Mouse (Mus musculus) intestine, embryonic 15.5 days (tissue): ENCODE measurements around the gene B3gnt9. TPM values are rescaled to one million over a fixed set of nuclear protein-coding genes. Genes with fewer than 3 reads are reported as not detected.
"Not testable (repeated sequence)": the region's sequence is repeated elsewhere in the genome, so short reads cannot be mapped to it uniquely, and the experiment has no call there.

ENCODE experiments used
- ATAC-seq: fragments of 200-750 bp; cut with Nextera tagmentation; 2 replicates; pipeline ENCODE4 v1.8.0; 2017; ENCODE audit warnings: moderate TSS enrichment, moderate library complexity
- H3K27ac ChIP-seq: fragments of 300-500 bp; sonication (generic); 2 replicates; pipeline ENCODE4 v1.5.1; 2015; ENCODE audit warnings: mild to moderate bottlenecking, inconsistent platforms
- H3K27me3 ChIP-seq: fragments of 300-500 bp; sonication (generic); replicated peaks from 2 replicates; pipeline ENCODE4 v1.6.1; 2015; ENCODE audit warnings: inconsistent platforms
- H3K36me3 ChIP-seq: fragments of 300-500 bp; sonication (generic); 2 replicates; pipeline ENCODE4 v1.6.1; 2015; ENCODE audit warnings: inconsistent platforms
- H3K4me1 ChIP-seq: fragments of 300-500 bp; sonication (generic); replicated peaks from 2 replicates; pipeline ENCODE4 v1.6.1; 2015; ENCODE audit warnings: inconsistent platforms
- H3K4me2 ChIP-seq: fragments of 300-500 bp; sonication (generic); replicated peaks from 2 replicates; pipeline ENCODE4 v1.6.1; 2015; ENCODE audit warnings: mild to moderate bottlenecking, inconsistent platforms
- H3K4me3 ChIP-seq: fragments of 300-500 bp; sonication (generic); replicated peaks from 2 replicates; pipeline ENCODE4 v1.5.1; 2015; ENCODE audit warnings: inconsistent platforms
- H3K9ac ChIP-seq: fragments of 300-500 bp; sonication (generic); 2 replicates; pipeline ENCODE4 v1.6.1; 2015; ENCODE audit warnings: inconsistent platforms
- H3K9me3 ChIP-seq: fragments of 300-500 bp; sonication (generic); 2 replicates; pipeline ENCODE4 v1.6.1; 2016; ENCODE audit warnings: inconsistent platforms
- whole genome bisulfite sequencing: fragments of 180-500 bp; shearing (Covaris S2); methylation state at CpG from one replicate; pipeline ENCODE4 v1.1.7; 2015; 5-methylcytosine and 5-hydroxymethylcytosine counted together
- polyA plus RNA-seq: library from polyadenylated mRNA; unstranded; fragments of >200 nt; fragmentation: Nextera tagmentation; extraction: Ambion mirVana; gene quantifications from 2 replicates; pipeline ENCODE4 v1.2.1, GENCODE M21; 2015

The B3gnt9 gene
- polyA plus RNA-seq, 1 experiment from 2014 or later: 19.5 TPM

DNA sequence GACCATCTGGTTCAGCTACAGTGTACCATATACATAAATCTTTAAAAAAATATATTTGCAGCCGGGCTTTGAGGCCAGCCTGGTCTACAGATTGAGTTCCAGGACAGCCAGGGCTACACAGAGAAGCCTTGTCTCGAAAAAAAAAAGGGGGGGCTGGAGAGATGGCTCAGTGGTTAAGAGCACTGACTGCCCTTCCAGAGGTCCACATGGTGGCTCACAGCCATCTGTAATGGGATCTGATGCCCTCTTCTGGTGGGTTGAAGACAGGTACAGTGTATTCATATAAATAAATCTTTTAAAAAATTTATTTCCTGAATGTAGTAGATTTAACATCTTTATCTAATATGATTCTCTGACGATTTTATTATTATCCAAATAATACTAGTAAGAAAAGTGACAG, 36.8 kb upstream of the B3gnt9 start:
- ATAC-seq, H3K9ac ChIP-seq, H3K9me3 ChIP-seq, H3K4me2 ChIP-seq, H3K4me3 ChIP-seq, H3K27ac ChIP-seq, H3K36me3 ChIP-seq: not testable (repeated sequence)
- WGBS: 69% methylated on average over 3 of the region's 3 CpGs
- H3K27me3 ChIP-seq: peaks cover 11% of the 10 kb centered on the region
- H3K4me1 ChIP-seq: peaks cover 11% of the 10 kb centered on the region

GRCm38 (mm10) chr8:105291364-105291763, 36.4 kb upstream of the B3gnt9 start:
- H3K4me2 ChIP-seq, H3K27ac ChIP-seq, ATAC-seq, H3K9ac ChIP-seq, H3K9me3 ChIP-seq, H3K4me3 ChIP-seq, H3K36me3 ChIP-seq: not testable (repeated sequence)
- Histone ChIP-seq H3K4me1 (peaks cover 11% of the 10 kb centered on the region), H3K27me3 (peaks cover 11% of the 10 kb centered on the region)
- 85% methylated on average over 8 of the region's 8 CpGs for WGBS

DNA sequence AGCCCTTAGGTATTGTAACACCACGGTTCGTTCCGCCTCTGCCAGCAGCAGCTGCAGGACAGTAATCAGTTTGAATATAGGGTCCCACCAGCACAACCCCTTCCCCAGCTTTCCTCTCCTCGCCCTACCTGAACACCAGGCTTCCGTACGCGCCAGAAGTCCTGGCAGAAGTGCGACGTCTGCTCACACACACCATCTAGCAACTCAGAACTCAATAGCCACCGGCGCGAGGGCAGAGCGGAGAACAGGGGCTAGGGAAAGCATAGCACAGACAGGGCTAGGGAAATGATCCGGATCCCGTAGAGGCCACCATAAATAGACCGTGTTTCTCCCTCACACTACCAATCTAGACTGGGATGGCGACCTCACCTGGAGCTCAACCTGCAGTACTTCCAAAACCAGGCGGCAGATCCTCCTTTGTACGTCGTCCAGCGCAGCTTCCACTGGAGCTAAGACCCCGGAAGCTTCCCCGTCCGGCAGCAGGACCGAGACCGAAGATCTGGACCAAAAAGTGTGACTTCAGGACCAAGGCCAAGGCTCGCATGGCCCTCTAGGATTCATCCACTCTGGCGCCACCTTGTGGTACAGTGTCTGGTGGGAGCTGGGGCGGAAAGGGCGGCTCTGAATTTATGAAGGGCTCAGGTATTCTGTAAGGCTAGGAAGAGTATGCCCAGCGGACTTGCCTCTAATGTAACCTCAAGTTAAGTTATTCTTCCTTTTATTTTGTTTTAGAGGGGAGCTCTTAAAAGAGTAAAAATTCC, 35.8 kb upstream of the B3gnt9 start:
- H3K4me3 ChIP-seq: peak overlapping the region; percentile 48; the same call in 1 of the 2 replicates
- no peak for ATAC-seq
- peak overlapping the region; percentile 86 for H3K4me2 ChIP-seq
- peaks cover 11% of the 10 kb centered on the region for H3K27me3 ChIP-seq
- no peak overlapping the region for H3K27ac ChIP-seq
- no peaks in the 10 kb centered on the region for H3K9me3 ChIP-seq
- no peaks in the 10 kb centered on the region for H3K36me3 ChIP-seq
- peaks cover 11% of the 10 kb centered on the region for H3K4me1 ChIP-seq
- H3K9ac ChIP-seq: no peak overlapping the region
- WGBS: 7% methylated on average over 31 of the region's 31 CpGs

- Histone ChIP-seq H3K9ac (peak within 1 kb of the TSS; percentile 38; the same call in 1 of the 2 replicates), H3K4me3 (peak within 1 kb of the TSS; percentile 48), H3K36me3 (no peaks in the 10 kb centered on the region), H3K27ac (peak within 1 kb of the TSS; percentile 56; the same call in 1 of the 2 replicates), H3K9me3 (no peaks in the 10 kb centered on the region), H3K27me3 (peaks cover 11% of the 10 kb centered on the region), H3K4me1 (peaks cover 11% of the 10 kb centered on the region), H3K4me2 (peak within 1 kb of the TSS; percentile 86)
- ATAC-seq: peak; percentile 30
- WGBS: 1% methylated on average over 43 of the region's 43 CpGs
Observed at GRCm38 (mm10) chr8:105289805-105290460, 35.0 kb upstream of the B3gnt9 start, which contains the start of gene 4931428F04Rik. Gene 4931428F04Rik, minus strand, starts transcription at chr8:105289864.

DNA sequence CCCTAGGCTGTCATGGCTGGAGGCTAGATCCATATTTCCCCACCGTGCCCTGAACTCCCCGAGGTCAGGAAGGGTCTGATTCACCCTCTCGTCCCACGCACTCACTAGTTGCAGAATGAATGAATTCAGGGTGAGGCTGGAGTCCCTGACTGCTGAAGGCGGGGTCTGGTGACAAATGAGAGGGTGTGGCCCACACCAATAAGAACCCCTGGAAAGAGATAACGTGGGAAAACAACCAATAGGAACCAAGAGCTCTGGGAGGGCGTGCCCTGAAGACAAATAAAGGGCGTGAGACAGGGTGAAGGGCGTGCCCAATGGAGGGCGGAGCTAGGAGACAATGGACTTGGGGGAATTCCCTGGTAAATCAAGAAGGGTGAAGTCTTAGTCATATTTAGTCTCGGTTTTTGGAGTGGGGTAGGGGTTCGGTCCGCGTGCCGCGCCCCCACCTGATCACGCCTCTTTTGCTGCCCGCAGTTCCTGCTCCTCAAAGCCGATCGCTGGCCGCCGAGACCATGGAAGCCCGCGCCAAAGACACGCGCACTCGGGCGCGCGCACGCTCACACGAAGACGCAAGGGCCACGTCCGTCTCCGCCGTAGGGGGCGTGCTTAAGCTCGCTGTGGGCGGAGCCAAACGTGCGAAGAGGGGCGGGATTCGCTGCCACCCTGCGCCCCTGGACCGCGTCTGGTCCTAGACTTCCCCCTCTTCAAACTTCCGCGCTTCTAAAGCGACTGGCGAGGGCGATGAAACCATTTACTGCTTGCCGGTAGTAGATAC, 34.2 kb upstream of the B3gnt9 start:
- peaks cover 11% of the 10 kb centered on the region for H3K27me3 ChIP-seq
- H3K4me1 ChIP-seq: peaks cover 11% of the 10 kb centered on the region
- H3K4me2 ChIP-seq: peak overlapping the region; percentile 86
- peak overlapping the region; percentile 38; the same call in 1 of the 2 replicates for H3K9ac ChIP-seq
- H3K36me3 ChIP-seq: no peaks in the 10 kb centered on the region
- H3K4me3 ChIP-seq: peak overlapping the region; percentile 48
- ATAC-seq: peak; percentile 95
- H3K27ac ChIP-seq: peak overlapping the region; percentile 56; the same call in 1 of the 2 replicates
- under 1% methylated on average over 53 of the region's 53 CpGs for WGBS
- no peaks in the 10 kb centered on the region for H3K9me3 ChIP-seq

GRCm38 (mm10) chr8:105288231-105288630, 33.3 kb upstream of the B3gnt9 start:
- Histone ChIP-seq H3K27ac (no peak overlapping the region), H3K9ac (no peak overlapping the region), H3K27me3 (peaks cover 11% of the 10 kb centered on the region), H3K4me1 (peaks cover 11% of the 10 kb centered on the region), H3K36me3 (no peaks in the 10 kb centered on the region), H3K4me2 (peak overlapping the region; percentile 86; the same call in 1 of the 2 replicates), H3K4me3 (no peak overlapping the region), H3K9me3 (no peaks in the 10 kb centered on the region)
- ATAC-seq: no peak
- 86% methylated on average over 5 of the region's 5 CpGs for WGBS

GRCm38 (mm10) chr8:105286907-105287306, 32.0 kb upstream of the B3gnt9 start:
- peaks cover 11% of the 10 kb centered on the region for H3K27me3 ChIP-seq
- H3K36me3 ChIP-seq: no peaks in the 10 kb centered on the region
- no peak overlapping the region for H3K9ac ChIP-seq
- no peak overlapping the region for H3K27ac ChIP-seq
- peaks cover 11% of the 10 kb centered on the region for H3K4me1 ChIP-seq
- no peak for ATAC-seq
- H3K4me2 ChIP-seq: no peak overlapping the region
- no peaks in the 10 kb centered on the region for H3K9me3 ChIP-seq
- 83% methylated on average over 4 of the region's 4 CpGs for WGBS
- H3K4me3 ChIP-seq: no peak overlapping the region

DNA sequence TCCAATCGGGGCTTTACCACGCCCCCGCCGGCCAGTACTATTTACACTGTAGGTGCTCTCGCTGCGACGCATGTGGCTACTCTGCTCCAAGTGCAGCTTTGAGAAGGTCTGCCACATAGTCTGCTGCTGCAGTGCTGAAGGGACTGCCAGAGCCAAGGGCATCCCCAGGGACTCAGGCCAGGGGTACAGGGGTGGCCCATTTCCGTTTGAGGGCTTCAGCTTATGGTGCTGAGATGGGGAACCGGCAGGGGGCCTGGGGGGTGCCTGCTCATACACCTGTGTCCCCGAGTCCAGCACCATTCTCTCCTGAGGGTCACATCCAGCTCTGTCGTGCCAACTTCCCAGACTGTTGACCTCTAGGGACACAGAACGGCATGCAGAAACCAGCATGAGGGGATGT, 30.6 kb upstream of the B3gnt9 start:
- Histone ChIP-seq H3K27me3 (peaks cover 7% of the 10 kb centered on the region), H3K4me1 (peaks cover 7% of the 10 kb centered on the region), H3K9ac (no peak overlapping the region), H3K27ac (no peak overlapping the region), H3K36me3 (no peaks in the 10 kb centered on the region), H3K9me3 (no peaks in the 10 kb centered on the region), H3K4me2 (no peak overlapping the region), H3K4me3 (no peak overlapping the region)
- WGBS: 54% methylated on average over 12 of the region's 12 CpGs
- ATAC-seq: no peak

DNA sequence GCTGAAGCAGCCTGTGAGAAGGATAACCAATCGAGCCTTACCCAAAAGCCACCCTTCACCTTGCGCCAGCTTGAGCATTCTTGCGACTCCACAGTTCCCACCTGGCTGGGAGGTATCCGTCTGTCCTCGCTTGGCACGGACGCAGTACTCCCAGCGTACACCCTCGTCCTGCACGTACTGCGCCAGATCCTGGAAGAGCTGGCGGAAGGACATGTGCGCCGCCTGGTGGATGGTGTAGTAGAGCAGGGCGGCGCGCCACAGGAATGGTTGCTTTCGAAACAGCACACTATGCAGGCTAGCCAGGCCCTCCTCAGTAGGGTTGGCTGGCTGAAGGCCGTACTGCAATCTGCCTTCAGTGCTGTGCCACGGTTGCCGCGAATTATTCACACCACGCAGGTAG, 28.1 kb upstream of the B3gnt9 start:
- H3K9me3 ChIP-seq: no peaks in the 10 kb centered on the region
- H3K27ac ChIP-seq: no peak overlapping the region
- no peak overlapping the region for H3K4me2 ChIP-seq
- peaks cover 10% of the 10 kb centered on the region for H3K4me1 ChIP-seq
- no peaks in the 10 kb centered on the region for H3K36me3 ChIP-seq
- ATAC-seq: peak; percentile 80
- H3K9ac ChIP-seq: no peak overlapping the region
- H3K27me3 ChIP-seq: peaks cover 20% of the 10 kb centered on the region
- WGBS: 33% methylated on average over 23 of the region's 23 CpGs
- H3K4me3 ChIP-seq: no peak overlapping the region

DNA sequence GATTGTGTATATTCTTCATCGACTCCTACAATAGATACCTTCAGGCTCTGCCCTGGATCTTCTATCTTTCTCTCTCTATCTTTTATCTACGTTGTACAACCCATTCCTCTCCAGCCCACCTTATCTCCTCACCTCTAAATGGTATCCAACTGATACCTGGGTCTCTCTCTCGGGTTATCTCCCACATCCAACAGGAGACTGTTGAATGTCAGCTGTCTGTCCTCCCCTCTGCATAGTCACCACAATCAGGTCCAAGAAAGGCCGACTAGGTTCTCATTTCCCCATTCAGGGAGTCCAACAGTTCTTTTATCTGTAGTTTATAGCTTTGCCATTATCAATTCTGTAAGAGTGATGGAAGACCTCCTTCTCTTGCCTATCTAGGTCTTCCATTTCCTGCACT, 27.3 kb upstream of the B3gnt9 start:
- no peak overlapping the region for H3K4me3 ChIP-seq
- WGBS: 87% methylated on average over 4 of the region's 4 CpGs
- H3K36me3 ChIP-seq: no peaks in the 10 kb centered on the region
- H3K9me3 ChIP-seq: no peaks in the 10 kb centered on the region
- H3K4me2 ChIP-seq: no peak overlapping the region
- peaks cover 10% of the 10 kb centered on the region for H3K4me1 ChIP-seq
- peaks cover 28% of the 10 kb centered on the region for H3K27me3 ChIP-seq
- no peak overlapping the region for H3K9ac ChIP-seq
- no peak overlapping the region for H3K27ac ChIP-seq
- no peak for ATAC-seq

DNA sequence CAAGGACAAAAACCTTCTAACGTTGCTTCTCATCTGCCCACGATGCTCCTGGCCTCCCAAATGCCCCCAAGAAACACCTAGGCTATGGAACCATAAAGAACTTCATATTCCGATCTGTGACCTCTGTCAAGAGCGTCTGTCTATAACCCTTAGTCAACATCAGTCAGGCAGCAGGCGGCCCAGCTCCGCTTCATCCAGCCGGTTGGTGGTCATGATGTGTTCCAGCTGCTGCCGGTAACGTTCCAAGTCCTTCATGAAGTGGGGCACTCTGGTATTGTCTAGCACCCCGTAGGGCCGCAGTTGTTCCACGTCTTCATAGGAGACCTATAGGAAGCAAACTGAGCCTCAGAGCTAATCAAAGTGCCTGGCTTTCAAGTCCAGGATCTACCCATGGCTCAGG, 26.9 kb upstream of the B3gnt9 start:
- Histone ChIP-seq H3K4me1 (peaks cover 10% of the 10 kb centered on the region), H3K4me2 (no peak overlapping the region), H3K9me3 (no peaks in the 10 kb centered on the region), H3K27me3 (peaks cover 32% of the 10 kb centered on the region), H3K36me3 (no peaks in the 10 kb centered on the region), H3K4me3 (no peak overlapping the region), H3K9ac (no peak overlapping the region), H3K27ac (no peak overlapping the region)
- no peak for ATAC-seq
- WGBS: 91% methylated on average over 12 of the region's 12 CpGs

DNA sequence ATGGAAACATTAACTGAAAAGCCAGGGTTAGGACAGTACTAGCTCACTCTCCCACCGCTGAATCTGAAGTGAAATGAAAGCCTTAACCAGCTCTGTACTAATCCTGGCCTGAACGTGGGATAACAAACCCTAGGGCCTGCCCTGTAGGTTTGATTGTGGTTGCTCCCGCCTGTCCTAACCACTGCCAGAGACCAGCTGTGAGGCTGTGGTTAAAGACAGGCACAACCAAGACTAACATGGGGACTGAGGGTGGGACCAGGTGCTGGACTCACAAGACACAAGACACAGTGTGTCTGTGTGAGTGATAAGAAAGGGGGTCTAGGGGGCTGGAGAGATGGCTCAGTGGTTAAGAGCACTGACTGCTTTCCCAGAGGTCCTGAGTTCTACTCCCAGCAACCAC, 25.6 kb upstream of the B3gnt9 start:
- Histone ChIP-seq H3K4me1 (peaks cover 19% of the 10 kb centered on the region), H3K9me3 (no peaks in the 10 kb centered on the region), H3K36me3 (no peaks in the 10 kb centered on the region), H3K4me2 (no peak overlapping the region), H3K9ac (no peak overlapping the region), H3K4me3 (no peak overlapping the region), H3K27me3 (peaks cover 43% of the 10 kb centered on the region), H3K27ac (no peak overlapping the region)
- ATAC-seq: no peak
- 72% methylated on average over 3 of the region's 3 CpGs for WGBS
